Mouse (Mus musculus): ENCODE measurements around the gene Rps6kb1. TPM values are rescaled to one million over a fixed set of nuclear protein-coding genes. Genes with fewer than 3 reads are reported as not detected.
A peak's percentile ranks its signal among the peaks of the same experiment; 100 is the strongest.

Gene Rps6kb1
- total RNA-seq, 1 experiment from 2014 or later: 44.1 TPM

DNA sequence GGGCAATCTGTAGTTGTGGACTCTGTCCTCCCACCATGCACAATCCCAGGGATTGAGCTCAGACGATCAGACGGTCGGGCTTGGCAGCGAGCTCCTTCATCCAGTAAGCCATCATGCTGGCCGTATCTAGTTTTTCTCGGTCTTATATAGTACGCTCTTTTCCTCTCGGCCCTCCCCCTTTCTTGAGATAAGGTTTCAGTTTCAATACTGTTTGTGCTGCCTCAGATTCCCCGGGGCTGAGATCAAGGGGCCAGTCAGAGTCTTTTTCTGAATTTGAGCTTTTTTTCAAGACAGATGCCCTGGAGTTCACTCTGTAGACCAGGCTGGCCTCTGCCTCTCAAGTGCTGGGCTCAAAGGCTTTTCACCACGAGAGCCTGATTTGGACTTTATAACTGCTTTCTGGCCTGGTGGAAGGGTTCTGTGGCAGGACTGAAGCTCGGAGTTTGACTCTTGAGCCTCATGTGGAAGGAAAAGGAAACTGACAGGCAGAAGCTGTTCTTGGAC, 36.7 kb upstream of the Rps6kb1 start:
- no peak for DNase-seq

DNA sequence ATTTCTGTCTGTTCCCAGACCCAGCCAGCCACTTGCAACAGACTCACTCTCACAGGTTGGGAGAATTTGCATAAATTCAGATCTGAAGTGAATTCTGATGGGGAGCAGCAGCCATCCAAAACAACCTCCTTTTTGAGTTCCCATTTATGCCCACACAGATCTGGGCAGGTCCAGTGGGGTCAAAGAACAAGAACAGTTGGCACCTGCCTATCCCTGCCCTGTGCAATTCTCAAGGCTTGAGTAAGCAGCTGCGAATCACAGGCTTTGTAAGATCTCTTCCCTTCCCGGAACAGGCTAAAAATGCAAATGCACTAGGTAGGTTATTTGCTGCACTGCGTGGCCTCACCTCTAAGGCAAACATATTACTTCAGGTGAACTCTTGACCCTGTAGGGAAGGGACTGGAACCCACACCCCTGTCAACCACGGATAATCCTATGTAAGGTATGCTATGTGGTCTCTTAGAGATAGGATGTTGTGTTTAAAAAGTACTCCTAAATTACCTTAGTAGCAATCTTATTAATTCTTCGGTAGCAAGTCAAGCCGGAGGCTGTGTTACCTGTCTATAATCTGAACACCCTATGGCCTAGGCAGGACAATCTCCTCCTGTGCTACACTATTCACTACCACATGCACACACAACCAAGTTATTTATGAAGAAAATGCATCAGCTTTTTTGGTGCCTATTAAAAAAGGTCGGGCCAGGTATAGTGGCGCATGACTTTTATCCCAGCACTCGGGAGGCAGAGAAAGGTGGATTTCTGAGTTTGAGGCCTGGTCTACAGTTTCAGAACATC, 35.9 kb upstream of the Rps6kb1 start:
- DNase-seq: no peak

GRCm38 (mm10) chr11:86579731-86580318, 35.2 kb upstream of the Rps6kb1 start:
- DNase-seq: no peak

GRCm38 (mm10) chr11:86578809-86579730, 34.5 kb upstream of the Rps6kb1 start:
- DNase-seq: peak; percentile 65

DNA sequence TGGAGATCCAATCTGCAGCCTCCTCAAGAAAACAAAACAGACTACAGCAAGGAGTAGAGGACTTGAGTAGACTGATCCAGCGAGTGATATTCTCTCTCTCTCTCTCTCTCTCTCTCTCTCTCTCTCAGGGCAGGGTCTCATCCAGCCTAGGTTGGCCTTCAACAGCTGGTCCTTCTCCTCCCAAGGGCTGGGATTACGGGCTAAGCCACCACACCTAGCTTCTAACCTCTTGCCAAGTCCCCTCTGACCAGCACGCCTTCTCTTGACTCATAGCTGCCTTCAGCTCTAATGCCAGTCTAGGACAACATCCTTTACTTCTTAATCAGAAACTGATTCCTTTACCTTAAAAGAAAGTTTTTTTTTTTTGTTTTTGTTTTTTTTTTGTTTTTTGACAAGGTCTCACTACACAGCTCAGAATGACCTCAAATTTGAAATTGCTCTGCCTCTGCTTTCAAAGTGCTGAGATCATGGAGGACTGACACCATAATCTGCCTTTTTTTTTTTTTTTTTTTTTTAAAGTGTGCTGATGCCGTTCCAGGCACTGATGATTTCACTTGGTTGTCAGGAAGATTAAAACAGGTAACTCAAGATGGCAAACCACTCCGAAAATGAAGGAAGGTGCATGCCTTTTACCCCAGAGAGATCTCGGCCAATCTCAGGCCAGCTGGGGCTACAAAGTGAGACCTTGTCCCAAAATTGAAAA, 33.7 kb upstream of the Rps6kb1 start:
- no peak for DNase-seq

DNA sequence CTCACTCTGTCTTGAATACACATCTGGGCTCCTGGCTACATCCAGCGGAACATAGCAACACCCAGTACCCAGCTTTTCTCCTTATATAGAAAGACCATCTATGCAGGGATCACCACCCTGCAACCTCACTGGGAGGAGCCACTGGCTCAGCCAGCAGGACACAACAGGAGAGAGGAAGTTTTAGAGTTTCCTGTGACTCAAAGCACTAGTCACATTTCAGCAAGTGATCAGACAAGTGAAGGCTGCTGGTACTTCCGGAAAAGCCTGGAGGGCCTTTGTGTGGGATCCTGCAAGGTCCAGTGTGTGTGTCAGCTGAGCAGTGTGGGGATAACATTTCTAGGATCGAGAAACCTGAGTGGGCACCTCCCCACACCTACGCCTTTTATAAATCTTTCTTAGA, 32.6 kb upstream of the Rps6kb1 start:
- DNase-seq: no peak

GRCm38 (mm10) chr11:86575632-86576378, 31.2 kb upstream of the Rps6kb1 start:
- no peak for DNase-seq

DNA sequence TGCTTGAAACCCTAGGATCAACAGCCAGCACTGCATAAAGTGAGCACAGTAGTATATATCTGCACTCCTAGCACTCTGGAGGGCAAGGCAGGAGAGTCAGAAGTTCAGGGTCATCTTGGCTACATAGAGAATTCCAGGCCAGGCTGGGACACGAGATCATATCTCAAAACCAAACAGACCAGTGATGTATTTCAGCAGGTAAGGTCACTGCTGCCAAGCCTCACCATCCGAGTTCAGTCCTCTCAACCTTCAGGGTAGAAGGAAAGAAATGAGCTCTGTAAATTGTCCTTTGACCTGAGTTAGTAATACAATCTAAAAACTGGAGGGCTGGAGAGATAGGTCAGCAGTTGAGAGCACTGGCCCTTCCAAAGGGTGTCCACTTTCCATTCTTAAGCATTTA, 29.8 kb upstream of the Rps6kb1 start:
- DNase-seq: no peak

DNA sequence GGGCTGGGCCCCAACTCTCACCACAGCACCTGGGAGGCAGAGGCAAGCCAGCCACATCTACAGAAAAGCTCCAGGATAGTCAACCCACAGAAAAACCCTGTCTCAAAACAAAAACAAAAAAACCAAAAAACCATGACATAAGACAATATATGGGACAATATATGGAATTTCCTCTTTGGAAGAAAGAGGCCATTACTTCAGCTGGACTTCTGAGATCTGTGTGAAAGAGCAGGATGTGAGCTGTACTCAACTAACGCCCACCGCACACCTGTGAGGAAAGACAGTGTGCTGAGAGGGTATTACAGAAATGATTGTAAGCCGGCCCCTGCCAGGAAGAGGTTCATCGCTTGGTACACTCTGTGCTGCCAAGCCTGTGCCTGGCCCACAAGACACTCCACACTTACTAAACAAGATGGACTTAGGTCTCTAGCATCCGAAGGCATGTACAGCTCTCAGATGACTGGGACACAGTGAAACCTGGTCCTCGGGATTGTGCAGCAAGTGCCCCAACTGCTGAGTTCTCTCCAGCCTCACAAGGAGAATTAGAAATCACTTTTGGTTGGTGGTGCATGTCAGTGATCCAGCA, 29.1 kb upstream of the Rps6kb1 start:
- DNase-seq: no peak

GRCm38 (mm10) chr11:86572623-86573022, 28.0 kb upstream of the Rps6kb1 start:
- DNase-seq: no peak

- no peak for DNase-seq
Observed at GRCm38 (mm10) chr11:86571871-86572270, 27.3 kb upstream of the Rps6kb1 start.

DNA sequence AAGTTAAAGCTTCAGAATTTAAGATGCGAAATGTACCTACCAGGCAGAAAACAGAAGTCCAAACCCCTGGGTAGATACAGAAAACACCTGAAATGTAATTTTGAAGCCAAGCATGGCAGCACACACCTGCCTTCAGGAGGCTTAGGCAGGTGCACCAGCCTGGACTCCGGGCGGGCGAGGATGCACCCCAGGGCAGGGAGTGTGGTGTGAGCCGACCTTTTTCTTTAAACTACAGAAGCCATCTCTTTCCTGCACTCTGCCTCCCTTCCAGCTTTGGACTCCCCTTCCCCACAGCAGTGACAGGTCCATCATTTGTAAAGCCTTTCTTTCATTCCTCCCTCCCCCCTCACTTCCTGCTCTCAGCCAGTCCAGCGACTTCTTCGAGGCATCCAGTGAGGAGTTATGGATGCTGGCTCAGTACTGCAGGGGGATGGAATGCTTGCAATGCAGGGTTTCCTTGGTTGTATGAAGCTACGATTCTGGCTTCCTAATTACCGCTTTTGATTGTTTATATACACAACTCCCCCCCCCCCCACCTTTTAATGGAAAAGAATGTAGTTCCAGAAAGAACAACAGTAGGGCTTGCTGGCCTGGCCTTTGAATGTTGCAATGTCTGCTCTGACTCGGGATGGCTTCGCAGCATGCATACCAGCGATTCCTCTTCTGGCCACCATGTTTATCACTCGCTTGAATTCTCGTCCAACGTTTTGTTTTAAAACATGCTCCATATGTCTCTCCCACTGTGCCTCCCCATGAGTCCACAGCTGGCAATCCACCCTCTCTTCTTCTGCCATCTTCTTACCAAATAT, 26.6 kb upstream of the Rps6kb1 start:
- DNase-seq: no peak

- peak; percentile 42 for DNase-seq
Observed at GRCm38 (mm10) chr11:86570261-86570746, 25.7 kb upstream of the Rps6kb1 start.

GRCm38 (mm10) chr11:86568425-86568824, 23.8 kb upstream of the Rps6kb1 start:
- DNase-seq: no peak

GRCm38 (mm10) chr11:86558258-86558657, 13.7 kb upstream of the Rps6kb1 start:
- no peak for DNase-seq

DNA sequence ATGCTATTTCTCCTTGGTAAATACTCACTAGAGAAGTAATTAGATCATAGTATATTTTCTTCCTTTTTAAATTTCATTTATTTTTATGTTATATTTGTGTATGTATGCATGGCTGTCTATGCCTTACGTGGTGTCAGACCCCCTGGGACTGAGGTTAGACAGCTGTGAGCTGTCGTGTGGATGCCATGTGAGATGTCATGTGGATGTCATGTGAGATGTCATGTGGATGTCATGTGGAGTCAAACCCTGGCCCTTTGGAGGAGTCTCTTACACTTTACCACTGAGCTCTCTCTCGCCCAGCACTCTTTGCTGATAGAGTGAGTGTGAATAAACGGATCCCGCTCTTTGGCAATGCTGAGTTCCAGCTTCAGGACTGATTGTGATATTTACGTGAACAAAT, 8.9 kb upstream of the Rps6kb1 start:
- no peak for DNase-seq

- no peak for DNase-seq
Observed at GRCm38 (mm10) chr11:86547412-86547811, 2.8 kb upstream of the Rps6kb1 start.

GRCm38 (mm10) chr11:86545556-86545955, 951 bp upstream of the Rps6kb1 start:
- no peak for DNase-seq

- DNase-seq: peak; percentile 45
Observed at GRCm38 (mm10) chr11:86543960-86544638, 506 bp downstream of the Rps6kb1 start.

Data from adrenal gland, postnatal 25 days (tissue).